In genomic region chr7:44385720-44386119, GRCm38 (mm10) we compare ENCODE assay signal across 8 mouse cellular contexts. TPM values are rescaled to one million over a fixed set of nuclear protein-coding genes. Genes with fewer than 3 reads are reported as not detected.
A peak's percentile ranks its signal among the peaks of the same experiment; 100 is the strongest.
DNase-seq lines count a peak whose midpoint lies in the region; ATAC-seq lines count a peak whose summit lies in the region.

TSS of gene 1700008O03Rik (minus strand) at chr7:44385820.

- no peak for DNase-seq in kidney, adult 9 months
- no peak for DNase-seq in adrenal gland, adult 2 months
- no peak for DNase-seq in gastrocnemius, postnatal 4 days (ENCODE audit: low spot score in 2 of 2)
- DNase-seq in cerebellum, postnatal 4 days (ENCODE audit: low spot score in 2 of 2) = no peak

- H3K4me3 ChIP-seq in kidney, embryonic 16.5 days (ENCODE audit: low read length) = peak within 1 kb of the TSS; percentile 54
- H3K4me3 ChIP-seq in embryonic facial prominence, embryonic 12.5 days = peak within 1 kb of the TSS; percentile 53
- H3K4me3 ChIP-seq in hindbrain, embryonic 16.5 days (ENCODE audit: low read length) = peak within 1 kb of the TSS; percentile 54
- peak within 1 kb of the TSS; percentile 59 for H3K4me3 ChIP-seq in midbrain, embryonic 16.5 days (ENCODE audit: low read depth, low read length)

- H3K4me2 ChIP-seq in kidney, embryonic 16.5 days (replicated peaks; ENCODE audit: low read depth, low read length) = peak within 1 kb of the TSS; percentile 61
- H3K4me2 ChIP-seq in embryonic facial prominence, embryonic 12.5 days (replicated peaks) = peak within 1 kb of the TSS; percentile 91
- peak within 1 kb of the TSS; percentile 93 for H3K4me2 ChIP-seq in hindbrain, embryonic 16.5 days (ENCODE audit: low read length)
- peak within 1 kb of the TSS; percentile 82 for H3K4me2 ChIP-seq in midbrain, embryonic 16.5 days (ENCODE audit: low read length)

- H3K9ac ChIP-seq in kidney, embryonic 16.5 days (replicated peaks; ENCODE audit: low read length) = peak within 1 kb of the TSS; percentile 69
- H3K9ac ChIP-seq in embryonic facial prominence, embryonic 12.5 days = peak within 1 kb of the TSS; percentile 52; the same call in 1 of the 2 replicates
- peak within 1 kb of the TSS; percentile 81 for H3K9ac ChIP-seq in hindbrain, embryonic 16.5 days (ENCODE audit: low read depth, low read length)
- H3K9ac ChIP-seq in midbrain, embryonic 16.5 days (ENCODE audit: low read depth, low read length) = peak within 1 kb of the TSS; percentile 81

- H3K4me1 ChIP-seq in kidney, embryonic 16.5 days (ENCODE audit: insufficient read depth, low read length) = peaks cover 6% of the 10 kb centered on the region; the same call in 1 of the 2 replicates
- H3K4me1 ChIP-seq in embryonic facial prominence, embryonic 12.5 days = peaks cover 4% of the 10 kb centered on the region; the same call in 1 of the 2 replicates
- H3K4me1 ChIP-seq in hindbrain, embryonic 16.5 days (ENCODE audit: control insufficient read depth, insufficient read depth, low read depth, low read length) = peaks cover 8% of the 10 kb centered on the region
- H3K4me1 ChIP-seq in midbrain, embryonic 16.5 days (ENCODE audit: control insufficient read depth, insufficient read depth, low read length) = peaks cover 5% of the 10 kb centered on the region

- H3K9me3 ChIP-seq in kidney, embryonic 16.5 days (ENCODE audit: low read length) = peaks cover under 1% of the 10 kb centered on the region; the same call in 1 of the 2 replicates
- H3K9me3 ChIP-seq in embryonic facial prominence, embryonic 12.5 days = no peaks in the 10 kb centered on the region
- no peaks in the 10 kb centered on the region for H3K9me3 ChIP-seq in hindbrain, embryonic 16.5 days (ENCODE audit: control insufficient read depth, low read length)
- H3K9me3 ChIP-seq in midbrain, embryonic 16.5 days (replicated peaks; ENCODE audit: control insufficient read depth, low read length, poor library complexity, severe bottlenecking) = no peaks in the 10 kb centered on the region

- no peaks in the 10 kb centered on the region for H3K36me3 ChIP-seq in kidney, embryonic 16.5 days (ENCODE audit: insufficient read depth, low read length)
- H3K36me3 ChIP-seq in embryonic facial prominence, embryonic 12.5 days = no peaks in the 10 kb centered on the region
- H3K36me3 ChIP-seq in hindbrain, embryonic 16.5 days (ENCODE audit: control insufficient read depth, insufficient read depth, low read length) = no peaks in the 10 kb centered on the region
- peaks cover 2% of the 10 kb centered on the region; the same call in 1 of the 2 replicates for H3K36me3 ChIP-seq in midbrain, embryonic 16.5 days (ENCODE audit: control insufficient read depth, insufficient read depth, low read length)

- peaks cover 19% of the 10 kb centered on the region for H3K27me3 ChIP-seq in kidney, embryonic 16.5 days (ENCODE audit: insufficient read depth, low read length)
- H3K27me3 ChIP-seq in embryonic facial prominence, embryonic 12.5 days = peaks cover 27% of the 10 kb centered on the region
- H3K27me3 ChIP-seq in hindbrain, embryonic 16.5 days (replicated peaks; ENCODE audit: control insufficient read depth, insufficient read depth, low read length) = no peaks in the 10 kb centered on the region
- H3K27me3 ChIP-seq in midbrain, embryonic 16.5 days (ENCODE audit: control insufficient read depth, insufficient read depth, low read depth, low read length) = no peaks in the 10 kb centered on the region

- no peak for ATAC-seq in kidney, embryonic 16.5 days (ENCODE audit: low FRiP score, low TSS enrichment)
- ATAC-seq in embryonic facial prominence, embryonic 12.5 days (ENCODE audit: insufficient number of reproducible peaks, insufficient read depth, low FRiP score, low TSS enrichment) = no peak
- ATAC-seq in hindbrain, embryonic 16.5 days = no peak
- ATAC-seq in midbrain, embryonic 16.5 days = no peak

- no peak within 1 kb of the TSS for H3K27ac ChIP-seq in kidney, embryonic 16.5 days (ENCODE audit: low read length)
- no peak within 1 kb of the TSS for H3K27ac ChIP-seq in embryonic facial prominence, embryonic 12.5 days
- peak within 1 kb of the TSS; percentile 9; the same call in 1 of the 2 replicates for H3K27ac ChIP-seq in hindbrain, embryonic 16.5 days (ENCODE audit: low read depth, low read length)
- peak within 1 kb of the TSS; percentile 66; the same call in 1 of the 2 replicates for H3K27ac ChIP-seq in midbrain, embryonic 16.5 days (ENCODE audit: low read length)

- WGBS in kidney, embryonic 16.5 days = 77% methylated on average over 12 of the region's 12 CpGs
- 72% methylated on average over 12 of the region's 12 CpGs for WGBS in embryonic facial prominence, embryonic 12.5 days
- 83% methylated on average over 12 of the region's 12 CpGs for WGBS in hindbrain, embryonic 16.5 days
- WGBS in midbrain, embryonic 16.5 days = 82% methylated on average over 12 of the region's 12 CpGs

RNA-seq across cellular contexts. Expression of gene 1700008O03Rik, which starts in this region (rescaled TPM):
- polyA plus RNA-seq in kidney, embryonic 16.5 days (2015; fragmentation: Nextera tagmentation; extraction: Ambion mirVana) = 0.64 and 1.1 TPM in 2 replicates
- polyA plus RNA-seq in embryonic facial prominence, embryonic 12.5 days (2016; fragmentation: Nextera tagmentation; extraction: Ambion mirVana) = 0.86 and 1.1 TPM in 2 replicates
- 3.6 and 3.8 TPM in 2 replicates for polyA plus RNA-seq in hindbrain, embryonic 16.5 days (2015; fragmentation: Nextera tagmentation; extraction: Ambion mirVana)
- 2.0 and 3.6 TPM in 2 replicates for polyA plus RNA-seq in midbrain, embryonic 16.5 days (2015; fragmentation: Nextera tagmentation; extraction: Ambion mirVana)
- total RNA-seq in adrenal gland, adult 2 months (2021) = 1 to 10 TPM in 1 of 2 experiments, under 1 TPM in 1; 0.66 to 1.2 TPM
- polyA plus RNA-seq in adrenal gland, adult 2 months (2012; rRNA removed) = 1.6 and 2.3 TPM in 2 replicates
- not detected for total RNA-seq in gastrocnemius, postnatal 4 days (2021)

Comparison
In these comparisons a context has a peak if more than half of its experiments do, and no peak if none do; other contexts are left out.
1. H3K27ac ChIP-seq: peak in hindbrain, embryonic 16.5 days (single experiment) and midbrain, embryonic 16.5 days (single experiment); none in kidney, embryonic 16.5 days (single experiment) and embryonic facial prominence, embryonic 12.5 days (single experiment).
2. Peak in every context shown above with its lines, with median percentiles within 50 percentile points of each other: H3K4me2 ChIP-seq, H3K4me3 ChIP-seq and H3K9ac ChIP-seq.